Mouse (Mus musculus) adrenal gland, postnatal 4 days (tissue): ENCODE data around the gene Cecr2. TPM values are rescaled to one million over a fixed set of nuclear protein-coding genes. Genes with fewer than 3 reads are reported as not detected.
"Not testable (repeated sequence)": the region's sequence is repeated elsewhere in the genome, so short reads cannot be mapped to it uniquely, and the experiment has no call there.

Experiments
- DNase-seq, 2 experiments: peaks; one replicate each; pipeline ENCODE4 v3.0.0; 2021 to 2022; ENCODE audit warnings: low spot score in 2 of 2, mixed read lengths in 2 of 2
- microRNA-seq: library from miRNA; unstranded; fragments of <30 nt; microRNA quantifications from one replicate; pipeline ENCODE4 v1.2.0, GENCODE M21; 2021
- total RNA-seq, 2 experiments: library from RNA; stranded (reverse); gene quantifications; 2 replicates each; pipeline ENCODE4 v1.2.3; 2021

Gene Cecr2
- total RNA-seq, 2 experiments from 2014 or later: 15.3 to 16.1 TPM

DNA sequence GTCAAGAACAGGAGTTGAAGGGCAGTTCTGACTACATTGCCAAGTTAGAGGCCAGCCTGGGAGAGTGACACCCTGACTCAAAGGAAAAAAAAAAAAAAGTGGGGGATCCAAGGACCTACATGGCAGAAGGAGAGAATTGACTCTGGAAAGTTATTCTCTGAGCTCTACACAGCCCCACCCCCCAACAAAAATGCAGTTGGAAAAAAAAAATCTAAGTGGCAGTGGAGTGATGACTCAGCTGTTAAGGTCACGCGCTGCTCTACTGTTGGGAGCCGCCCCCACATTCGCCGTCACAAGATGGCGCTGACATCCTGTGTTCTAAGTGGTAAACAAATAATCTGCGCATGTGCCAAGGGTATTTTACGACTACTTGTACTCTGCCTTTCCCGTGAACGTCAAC is 145.8 kb downstream of the Cecr2 start:
- not testable (repeated sequence) for DNase-seq

DNA sequence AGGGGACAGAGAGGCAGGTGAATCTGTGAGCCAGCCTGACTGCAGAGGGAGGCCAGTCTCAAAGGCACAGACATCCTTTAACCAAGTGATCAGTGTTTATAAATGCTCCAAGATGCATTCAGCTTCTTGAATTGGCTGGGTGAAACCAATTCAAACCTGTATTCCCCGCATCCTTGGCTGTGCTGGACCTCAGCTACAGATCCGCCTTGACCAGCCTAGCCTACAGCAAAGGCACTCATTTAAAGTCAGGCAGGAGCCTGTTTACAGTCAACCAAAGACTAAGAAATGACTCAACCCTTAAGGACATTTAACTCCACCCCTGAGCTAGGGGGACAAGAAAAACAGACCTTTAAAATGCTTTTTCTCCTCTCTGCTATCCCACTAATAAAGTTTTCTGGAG is 153.1 kb downstream of the Cecr2 start:
- no peak for DNase-seq

DNA sequence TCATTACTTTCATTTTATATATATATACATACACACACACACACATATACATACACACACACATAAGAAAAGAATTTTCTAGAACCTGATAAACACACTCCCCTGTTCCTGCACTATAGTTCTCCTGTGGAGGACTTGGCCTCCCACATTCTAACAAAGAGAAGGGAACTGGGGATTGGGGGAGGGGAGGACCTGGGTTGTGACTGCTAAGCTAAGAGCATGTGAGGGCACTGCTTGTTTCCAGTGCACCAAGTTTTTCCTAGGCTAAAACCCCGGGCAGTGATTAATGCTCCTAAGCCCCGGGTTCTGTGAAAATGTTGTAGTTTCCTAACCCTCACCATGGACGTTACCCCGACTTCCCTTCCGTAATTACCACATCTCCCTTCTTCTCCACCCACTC is 154.0 kb downstream of the Cecr2 start:
- no peak for DNase-seq

Small RNAs within 50 kb of the gene (microRNA-seq; reads per million reads assigned to microRNA genes)
- gene Gm25193: not detected

Other genes with a start within 250 kb of the Cecr2 start
- 10 to 100 TPM in 1 of 2 experiments, 1 to 10 TPM in 1; 9.9 to 14.4 TPM for gene Il17ra, start 203.1 kb upstream of the Cecr2 start, total RNA-seq
- gene Tmem121b, start 172.6 kb upstream of the Cecr2 start, total RNA-seq: 1 to 10 TPM in 1 of 2 experiments, under 1 TPM in 1; 0.96 to 1.2 TPM
- gene Hdhd5, start 135.1 kb upstream of the Cecr2 start, total RNA-seq: 10 to 100 TPM; 34.8 to 35.1 TPM
- 1 to 10 TPM; 1.8 to 2.1 TPM for gene Slc25a18, start 107.2 kb downstream of the Cecr2 start, total RNA-seq
- 100 to 1,000 TPM; 257 to 268 TPM for gene Atp6v1e1, start 156.4 kb downstream of the Cecr2 start, total RNA-seq
- gene Bcl2l13, start 169.8 kb downstream of the Cecr2 start, total RNA-seq: 10 to 100 TPM; 59.4 to 61.9 TPM